Mouse (Mus musculus) MEL (cell line): ENCODE measurements around the gene Gm17581. TPM values are rescaled to one million over a fixed set of nuclear protein-coding genes. Genes with fewer than 3 reads are reported as not detected.

Experiments
- DNase-seq: peaks from one replicate; pipeline ENCODE4 v3.0.0; 2011; ENCODE audit warnings: low read depth, low spot score
- H3K27ac ChIP-seq: 2 replicates; pipeline ENCODE4 v1.5.1; 2012; ENCODE audit warnings: low read depth, mild to moderate bottlenecking, control low read depth, low read length, moderate library complexity; ENCODE audit not compliant: control insufficient read depth
- H3K27me3 ChIP-seq, 2 experiments: fragments of 150-350 bp in 1 of 2; sonication (generic) in 1 of 2; 2 replicates each; pipeline ENCODE4 v1.6.1; 2012; ENCODE audit warnings: low read length in 2 of 2, mild to moderate bottlenecking in 2 of 2, improper control_type of control experiment in 1 of 2, moderate library complexity in 1 of 2; ENCODE audit not compliant: insufficient read depth in 2 of 2, control insufficient read depth in 1 of 2
- H3K36me3 ChIP-seq, 2 experiments: 2 replicates each; pipeline ENCODE4 v1.6.1; 2012 to 2014; ENCODE audit warnings: low read length in 2 of 2, improper control_type of control experiment in 1 of 2, inconsistent platforms in 1 of 2, mild to moderate bottlenecking in 1 of 2; ENCODE audit not compliant: insufficient read depth in 2 of 2, control insufficient read depth in 1 of 2
- H3K4me1 ChIP-seq, 2 experiments: fragments of 150-350 bp in 1 of 2; sonication (generic) in 1 of 2; 2 replicates each; pipeline ENCODE4 v1.6.1; 2012; ENCODE audit warnings: low read length in 2 of 2, improper control_type of control experiment in 1 of 2, mild to moderate bottlenecking in 1 of 2; ENCODE audit not compliant: insufficient read depth in 2 of 2, control insufficient read depth in 1 of 2
- H3K4me3 ChIP-seq, 2 experiments: fragments of 150-350 bp in 1 of 2; sonication (generic) in 1 of 2; 2 replicates each; pipeline ENCODE4 v1.5.1; 2012; ENCODE audit warnings: low read depth in 2 of 2, low read length in 2 of 2, mild to moderate bottlenecking in 2 of 2, moderate library complexity in 2 of 2, control low read depth in 1 of 2, improper control_type of control experiment in 1 of 2; ENCODE audit not compliant: control insufficient read depth in 1 of 2, insufficient read depth in 1 of 2
- H3K79me2 ChIP-seq: 2 replicates; pipeline ENCODE4 v1.6.1; 2012; ENCODE audit warnings: mild to moderate bottlenecking, low read length, moderate library complexity; ENCODE audit not compliant: control insufficient read depth, poor library complexity, insufficient read depth
- H3K9ac ChIP-seq: 2 replicates; pipeline ENCODE4 v1.6.1; 2012; ENCODE audit warnings: low read depth, mild to moderate bottlenecking, control low read depth, low read length, moderate library complexity; ENCODE audit not compliant: control insufficient read depth, poor library complexity, severe bottlenecking
- H3K9me3 ChIP-seq: fragments of 150-350 bp; sonication (generic); replicated peaks from 2 replicates; pipeline ENCODE4 v1.6.1; 2012; ENCODE audit warnings: mild to moderate bottlenecking, low read length, improper control_type of control experiment, moderate library complexity; ENCODE audit not compliant: insufficient read depth
- BHLHE40 ChIP-seq: IDR thresholded peaks from 2 replicates; pipeline ENCODE4 v1.6.1; 2012; ENCODE audit warnings: low read depth, mild to moderate bottlenecking, inconsistent platforms, low read length, improper control_type of control experiment, borderline replicate concordance
- CHD1 ChIP-seq: IDR thresholded peaks from 2 replicates; pipeline ENCODE4 v1.6.1; 2012; ENCODE audit warnings: low read depth, mild to moderate bottlenecking, inconsistent platforms, low read length, improper control_type of control experiment
- CHD2 ChIP-seq: IDR thresholded peaks from 2 replicates; pipeline ENCODE4 v1.6.1; 2011; ENCODE audit warnings: low read length, improper control_type of control experiment
- CTCF ChIP-seq, 3 experiments: IDR thresholded peaks in 2 of 3; conservative IDR thresholded peaks in 1 of 3; 2 replicates each; pipeline ENCODE4 v1.5.1; 2011 to 2012; ENCODE audit warnings: low read length in 3 of 3, low read depth in 2 of 3, mild to moderate bottlenecking in 2 of 3, improper control_type of control experiment in 1 of 3, inconsistent platforms in 1 of 3, mixed read lengths in 1 of 3, moderate library complexity in 1 of 3; ENCODE audit not compliant: control insufficient read depth in 1 of 3, insufficient read depth in 1 of 3, poor library complexity in 1 of 3, severe bottlenecking in 1 of 3
- E2F4 ChIP-seq: IDR thresholded peaks from 2 replicates; pipeline ENCODE4 v1.6.1; 2011; ENCODE audit warnings: low read depth, low read length, improper control_type of control experiment, borderline replicate concordance
- ELF1 ChIP-seq: IDR thresholded peaks from 2 replicates; pipeline ENCODE4 v1.6.1; 2014; ENCODE audit warnings: low read depth, mild to moderate bottlenecking, inconsistent platforms, low read length, improper control_type of control experiment, moderate library complexity
- EP300 ChIP-seq, 2 experiments: IDR thresholded peaks; 2 replicates each; pipeline ENCODE4 v1.6.1; 2011; ENCODE audit warnings: improper control_type of control experiment in 2 of 2, low read length in 2 of 2, low read depth in 1 of 2, mild to moderate bottlenecking in 1 of 2
- ETS1 ChIP-seq: IDR thresholded peaks from 2 replicates; pipeline ENCODE4 v1.6.1; 2012; ENCODE audit warnings: low read depth, mild to moderate bottlenecking, inconsistent platforms, low read length, improper control_type of control experiment, moderate library complexity
- GATA1 ChIP-seq: IDR thresholded peaks from 2 replicates; pipeline ENCODE4 v1.6.1; 2011; ENCODE audit warnings: low read depth, low read length, improper control_type of control experiment
- HCFC1 ChIP-seq: IDR thresholded peaks from 2 replicates; pipeline ENCODE4 v1.6.1; 2012; ENCODE audit warnings: low read depth, mild to moderate bottlenecking, inconsistent platforms, low read length, improper control_type of control experiment, moderate library complexity
- JUND ChIP-seq: IDR thresholded peaks from 2 replicates; pipeline ENCODE4 v1.6.1; 2011; ENCODE audit warnings: low read depth, mild to moderate bottlenecking, improper control_type of control experiment, low read length
- KAT2A ChIP-seq: conservative IDR thresholded peaks from 2 replicates; pipeline ENCODE4 v1.6.1; 2012; ENCODE audit warnings: low read depth, low read length, improper control_type of control experiment, inconsistent platforms
- MAFK ChIP-seq: IDR thresholded peaks from 2 replicates; pipeline ENCODE4 v1.6.1; 2011; ENCODE audit warnings: low read depth, mild to moderate bottlenecking, low read length, improper control_type of control experiment, borderline replicate concordance
- MAX ChIP-seq: IDR thresholded peaks from 2 replicates; pipeline ENCODE4 v1.6.1; 2011; ENCODE audit warnings: low read length, improper control_type of control experiment
- MAZ ChIP-seq: IDR thresholded peaks from 2 replicates; pipeline ENCODE4 v1.6.1; 2012; ENCODE audit warnings: low read depth, mild to moderate bottlenecking, inconsistent platforms, low read length, improper control_type of control experiment
- MEF2A ChIP-seq: IDR thresholded peaks from 2 replicates; pipeline ENCODE4 v1.6.1; 2014; ENCODE audit warnings: low read depth, mild to moderate bottlenecking, inconsistent platforms, low read length, improper control_type of control experiment; ENCODE audit not compliant: poor library complexity, insufficient replicate concordance, severe bottlenecking; ENCODE audit errors: extremely low read depth
- MYB ChIP-seq: IDR thresholded peaks from 2 replicates; pipeline ENCODE4 v1.6.1; 2011; ENCODE audit warnings: mild to moderate bottlenecking, low read depth, low read length, improper control_type of control experiment
- MYC ChIP-seq: IDR thresholded peaks from 2 replicates; pipeline ENCODE4 v1.6.1; 2011; ENCODE audit warnings: low read depth, mild to moderate bottlenecking, low read length, improper control_type of control experiment, moderate library complexity
- NELFE ChIP-seq: IDR thresholded peaks from 2 replicates; pipeline ENCODE4 v1.6.1; 2011; ENCODE audit warnings: low read depth, low read length, improper control_type of control experiment
- NRF1 ChIP-seq: IDR thresholded peaks from 2 replicates; pipeline ENCODE4 v1.6.1; 2014; ENCODE audit warnings: low read depth, mild to moderate bottlenecking, inconsistent platforms, low read length, improper control_type of control experiment, moderate library complexity; ENCODE audit not compliant: poor library complexity, insufficient read depth, severe bottlenecking
- POLR2A ChIP-seq, 2 experiments: IDR thresholded peaks; 2 replicates each; pipeline ENCODE4 v1.6.1; 2011 to 2012; ENCODE audit warnings: low read length in 2 of 2, mild to moderate bottlenecking in 2 of 2, control low read depth in 1 of 2, improper control_type of control experiment in 1 of 2, low read depth in 1 of 2, moderate library complexity in 1 of 2; ENCODE audit not compliant: control insufficient read depth in 1 of 2, insufficient read depth in 1 of 2, poor library complexity in 1 of 2
- POLR2AphosphoS2 ChIP-seq: IDR thresholded peaks from 2 replicates; pipeline ENCODE4 v1.6.1; 2011; ENCODE audit warnings: low read length, improper control_type of control experiment
- POLR2AphosphoS5 ChIP-seq: IDR thresholded peaks from 2 replicates; pipeline ENCODE4 v1.6.1; 2012; ENCODE audit warnings: low read depth, borderline replicate concordance, mild to moderate bottlenecking, inconsistent platforms, low read length, moderate library complexity, mixed read lengths
- RAD21 ChIP-seq: IDR thresholded peaks from 2 replicates; pipeline ENCODE4 v1.6.1; 2011; ENCODE audit warnings: mild to moderate bottlenecking, low read depth, low read length, improper control_type of control experiment
- RCOR1 ChIP-seq: IDR thresholded peaks from 2 replicates; pipeline ENCODE4 v1.6.1; 2012; ENCODE audit warnings: low read depth, mild to moderate bottlenecking, inconsistent platforms, low read length, improper control_type of control experiment
- SIN3A ChIP-seq: IDR thresholded peaks from 2 replicates; pipeline ENCODE4 v1.6.1; 2012; ENCODE audit warnings: low read length, improper control_type of control experiment, inconsistent platforms
- SMC3 ChIP-seq: IDR thresholded peaks from 2 replicates; pipeline ENCODE4 v1.6.1; 2011; ENCODE audit warnings: low read depth, low read length, improper control_type of control experiment
- TAL1 ChIP-seq: IDR thresholded peaks from 2 replicates; pipeline ENCODE4 v1.6.1; 2012; ENCODE audit warnings: mild to moderate bottlenecking, inconsistent platforms, low read length, moderate library complexity, mixed read lengths
- TBP ChIP-seq: IDR thresholded peaks from 2 replicates; pipeline ENCODE4 v1.8.0; 2011; ENCODE audit warnings: low read depth, low read length, improper control_type of control experiment
- UBTF ChIP-seq: IDR thresholded peaks from 2 replicates; pipeline ENCODE4 v1.6.1; 2012; ENCODE audit warnings: low read depth, mild to moderate bottlenecking, inconsistent platforms, low read length, improper control_type of control experiment, moderate library complexity, borderline replicate concordance; ENCODE audit not compliant: insufficient read depth
- USF1 ChIP-seq: IDR thresholded peaks from 2 replicates; pipeline ENCODE4 v1.6.1; 2014; ENCODE audit warnings: low read depth, mild to moderate bottlenecking, inconsistent platforms, low read length, improper control_type of control experiment, moderate library complexity
- USF2 ChIP-seq, 2 experiments: IDR thresholded peaks; 2 replicates each; pipeline ENCODE4 v1.6.1; 2011 to 2012; ENCODE audit warnings: improper control_type of control experiment in 2 of 2, low read length in 2 of 2, borderline replicate concordance in 1 of 2, inconsistent platforms in 1 of 2, low read depth in 1 of 2, mild to moderate bottlenecking in 1 of 2; ENCODE audit not compliant: insufficient read depth in 1 of 2
- ZC3H11A ChIP-seq: IDR thresholded peaks from 2 replicates; pipeline ENCODE4 v1.6.1; 2012; ENCODE audit warnings: low read depth, mild to moderate bottlenecking, inconsistent platforms, low read length, improper control_type of control experiment
- ZKSCAN1 ChIP-seq: IDR thresholded peaks from 2 replicates; pipeline ENCODE4 v1.6.1; 2012; ENCODE audit warnings: low read depth, mild to moderate bottlenecking, inconsistent platforms, low read length, improper control_type of control experiment, moderate library complexity
- ZMIZ1 ChIP-seq: IDR thresholded peaks from 2 replicates; pipeline ENCODE4 v1.6.1; 2012; ENCODE audit warnings: low read depth, mild to moderate bottlenecking, inconsistent platforms, low read length, improper control_type of control experiment, moderate library complexity
- ZNF384 ChIP-seq: IDR thresholded peaks from 2 replicates; pipeline ENCODE4 v1.6.1; 2012; ENCODE audit warnings: low read depth, mild to moderate bottlenecking, inconsistent platforms, low read length, improper control_type of control experiment
- polyA plus RNA-seq, 2 experiments: library from polyadenylated mRNA; stranded (reverse) in 1 of 2; unstranded in 1 of 2; fragments of >175 nt in 1 of 2; fragments of >200 nt in 1 of 2; gene quantifications; 2 replicates each; pipeline versions ENCODE4 v1.2.1 to v1.2.4; 2012; ENCODE audit warnings: low replicate concordance in 2 of 2, low read depth in 1 of 2; ENCODE audit not compliant: insufficient read length in 2 of 2, insufficient read depth in 1 of 2, missing spikeins in 1 of 2
- total RNA-seq: library from RNA; depleted of rRNA; stranded (reverse); fragments of 300-350 nt; gene quantifications from 2 replicates; pipeline ENCODE4 v1.2.3, GENCODE M21; 2012

The Gm17581 gene
- total and polyA plus RNA-seq, 3 experiments: not detected

DNA sequence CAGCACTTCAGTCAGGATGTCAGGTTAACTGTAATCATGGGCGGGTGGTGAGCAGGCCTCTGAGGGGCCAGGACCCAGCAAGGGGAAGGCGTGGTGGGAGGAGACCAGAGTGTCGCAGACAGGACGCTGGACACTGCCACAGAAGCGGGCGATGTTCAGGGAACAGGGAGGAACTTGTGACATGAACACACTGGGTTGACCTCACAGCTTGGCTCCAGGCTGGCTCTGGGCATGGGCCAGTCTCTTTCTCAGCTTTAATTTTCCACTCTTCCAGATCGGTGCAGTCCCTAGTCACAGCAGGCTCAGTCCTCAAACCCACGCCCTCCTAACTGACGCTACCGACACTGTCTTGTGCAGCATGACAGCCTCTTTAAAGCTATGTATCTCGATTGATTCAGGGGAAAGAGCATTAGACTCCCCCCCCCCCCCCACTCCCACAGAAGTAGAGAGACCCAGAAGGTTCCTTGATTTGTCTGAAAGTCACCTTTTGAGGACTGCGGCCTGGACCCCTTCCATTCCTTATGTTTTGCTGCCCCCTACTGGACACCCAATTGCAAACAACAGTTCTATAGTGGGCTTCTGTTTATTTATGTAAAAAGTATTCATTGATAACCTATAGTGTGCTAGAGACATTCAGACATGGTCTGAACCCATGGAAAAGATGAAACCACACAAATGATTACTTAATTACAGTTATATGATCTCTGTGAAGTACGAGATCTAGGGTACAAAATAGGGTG lies 29.2 kb upstream of the Gm17581 start:
- Histone ChIP-seq H3K4me3 (no peak overlapping the region), H3K27me3 (peaks cover 0 to 5% of the 10 kb centered on the region in 2 experiments; a peak in 2 of 4 replicates), H3K27ac (no peak overlapping the region), H3K4me1 (0 out of 4 replicates have a peak, but pooled peaks cover 0 to 3% of the 10 kb centered on the region in 2 experiments), H3K9me3 (no peaks in the 10 kb centered on the region), H3K9ac (no peak overlapping the region), H3K36me3 (no peaks in the 10 kb centered on the region), H3K79me2 (no peaks in the 10 kb centered on the region)
- DNase-seq: peak; percentile 77
- TF ChIP-seq MEF2A (no peak), ELF1 (no peak), ZKSCAN1 (no peak), USF1 (no peak), SMC3 (peak; percentile 79), POLR2AphosphoS5 (no peak), CHD1 (no peak), POLR2AphosphoS2 (no peak), EP300 (IDR thresholded peaks at IDR 0.05; ENCODE audit: low read depth in 1 of 2, low read length in 2 of 2) (no peak), JUND (no peak), ZNF384 (no peak), MYC (no peak), GATA1 (no peak), UBTF (no peak), MAFK (no peak), TBP (no peak), TAL1 (no peak), ETS1 (no peak), NELFE (no peak), RCOR1 (no peak), HCFC1 (0 out of 2 replicates have a peak, but pooled peaks have one; percentile 12), NRF1 (no peak), RAD21 (peak; percentile 98), MYB (no peak), SIN3A (0 out of 2 replicates have a peak, but pooled peaks have one; percentile 38), BHLHE40 (peak; percentile 49; the same call in 1 of the 2 replicates), ZMIZ1 (no peak), ZC3H11A (peak; percentile 84), E2F4 (no peak), MAX (no peak), KAT2A (no peak), CHD2 (no peak), MAZ (no peak), CTCF (IDR thresholded peaks at IDR 0.05 in 2 of 3, conservative IDR thresholded peaks at IDR 0.05 in 1 of 3; ENCODE audit: control insufficient read depth in 1 of 3, insufficient read depth in 1 of 3, low read depth in 2 of 3, low read length in 3 of 3, poor library complexity in 1 of 3, severe bottlenecking in 1 of 3) (peak; percentile 49 to 91 (median 79)), USF2 (IDR thresholded peaks at IDR 0.05; ENCODE audit: borderline replicate concordance in 1 of 2, insufficient read depth in 1 of 2, low read depth in 1 of 2, low read length in 2 of 2) (no peak), POLR2A (IDR thresholded peaks at IDR 0.05; ENCODE audit: control insufficient read depth in 1 of 2, insufficient read depth in 1 of 2, low read depth in 1 of 2, low read length in 2 of 2, poor library complexity in 1 of 2) (no peak)
